Mouse (Mus musculus) lung, adult 2 months (tissue): ENCODE measurements at regions not wholly inside any gene's neighbourhood (a gene's known extent, or its start where the extent isn't known, plus 50 kb on each side); places are given as distances from the start of the nearest gene placed in this dataset.

Experiments used
- DNase-seq: peaks from one replicate; pipeline ENCODE4 v3.0.0; 2022
- H3K4me1 ChIP-seq: fragments of 200-500 bp; 2 replicates; pipeline ENCODE4 v1.6.1; 2011; ENCODE audit warnings: low read length; ENCODE audit not compliant: control insufficient read depth, insufficient read depth
- H3K4me3 ChIP-seq: fragments of 200-500 bp; replicated peaks from 2 replicates; pipeline ENCODE3; 2011; ENCODE audit warnings: low read depth, mild to moderate bottlenecking, control low read depth, low read length; ENCODE audit errors: extremely low read depth
- CTCF ChIP-seq: fragments of 200-500 bp; IDR thresholded peaks from 2 replicates; pipeline ENCODE4 v1.5.1; 2011; ENCODE audit warnings: mild to moderate bottlenecking, low read length, control low read depth; ENCODE audit not compliant: insufficient read depth
- POLR2A ChIP-seq: fragments of 200-500 bp; IDR thresholded peaks from 2 replicates; pipeline ENCODE4 v1.6.1; 2011; ENCODE audit warnings: low read depth, mild to moderate bottlenecking, control low read depth, low read length, borderline replicate concordance; ENCODE audit errors: extremely low read depth
- WGBS: fragments of 180-500 bp; shearing (Covaris S2); methylation state at CpG from one replicate; pipeline ENCODE4 v1.1.7; 2018; 5-methylcytosine and 5-hydroxymethylcytosine counted together

GRCm38 (mm10) chr7:121555420-121555819 is 151.6 kb downstream of the Usp31 start:
- Histone ChIP-seq H3K4me1 (no peaks in the 10 kb centered on the region), H3K4me3 (no peak overlapping the region)
- no peak for DNase-seq
- TF ChIP-seq CTCF, result no peak
- TF ChIP-seq POLR2A, result no peak
- 34% methylated on average over 4 of the region's 4 CpGs for WGBS
